Mouse (Mus musculus): ENCODE measurements around the gene Mcm8. TPM values are rescaled to one million over a fixed set of nuclear protein-coding genes. Genes with fewer than 3 reads are reported as not detected.
A peak's percentile ranks its signal among the peaks of the same experiment; 100 is the strongest.

The Mcm8 gene
- total RNA-seq, 2 experiments from 2014 or later = 3.3 to 4.2 TPM

DNA sequence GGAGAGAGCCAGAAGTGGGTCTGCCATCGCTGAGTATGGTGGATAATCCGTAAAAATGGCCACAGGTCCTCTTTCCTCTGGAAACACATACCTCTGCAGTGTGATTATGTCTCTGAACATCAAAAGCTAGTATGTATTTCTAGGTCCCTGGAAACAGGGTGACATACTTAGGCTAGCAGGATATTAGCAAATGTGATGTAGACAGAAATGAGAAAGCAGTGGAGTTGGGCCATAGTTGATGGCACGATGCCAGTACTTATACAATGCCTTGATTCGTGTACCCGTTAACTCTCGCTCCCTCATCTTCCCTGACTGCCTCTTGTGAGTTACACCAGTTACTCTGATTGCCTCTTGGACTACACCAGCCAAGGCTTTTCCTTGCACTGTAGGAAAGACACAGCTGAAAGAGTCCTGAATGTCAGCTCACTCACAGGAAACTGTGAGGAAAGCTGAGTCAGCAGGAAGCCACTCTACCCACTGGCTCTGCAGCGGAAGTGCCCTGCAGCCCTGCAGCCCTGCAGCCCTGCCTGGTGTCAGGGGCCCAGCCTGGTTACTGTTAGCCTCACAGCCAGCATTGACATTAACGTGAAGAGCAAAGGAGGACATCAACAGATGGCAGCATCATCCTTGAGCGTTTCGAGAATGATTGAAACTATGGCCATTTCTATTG lies 57.9 kb downstream of the Mcm8 start:
- no peak for DNase-seq

DNA sequence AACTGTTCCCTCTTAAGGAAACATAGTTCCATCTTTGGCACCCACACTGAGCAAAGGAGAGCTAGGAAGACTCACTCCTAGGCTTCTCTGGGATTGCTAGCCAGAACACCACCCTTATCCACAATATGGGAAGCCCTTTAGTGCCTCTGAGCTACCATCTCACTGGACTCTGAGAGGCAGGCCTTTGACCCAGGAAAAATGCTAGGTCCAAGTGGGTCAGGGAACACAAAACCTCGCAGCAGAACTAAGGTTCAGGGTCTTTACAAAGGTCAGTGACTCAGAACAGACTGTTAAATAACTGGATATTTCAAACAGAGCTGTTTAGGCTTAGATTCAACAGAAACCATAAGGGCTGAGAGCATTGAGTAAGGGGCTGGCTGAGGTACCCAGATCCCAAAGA lies 61.0 kb downstream of the Mcm8 start:
- no peak for DNase-seq

DNA sequence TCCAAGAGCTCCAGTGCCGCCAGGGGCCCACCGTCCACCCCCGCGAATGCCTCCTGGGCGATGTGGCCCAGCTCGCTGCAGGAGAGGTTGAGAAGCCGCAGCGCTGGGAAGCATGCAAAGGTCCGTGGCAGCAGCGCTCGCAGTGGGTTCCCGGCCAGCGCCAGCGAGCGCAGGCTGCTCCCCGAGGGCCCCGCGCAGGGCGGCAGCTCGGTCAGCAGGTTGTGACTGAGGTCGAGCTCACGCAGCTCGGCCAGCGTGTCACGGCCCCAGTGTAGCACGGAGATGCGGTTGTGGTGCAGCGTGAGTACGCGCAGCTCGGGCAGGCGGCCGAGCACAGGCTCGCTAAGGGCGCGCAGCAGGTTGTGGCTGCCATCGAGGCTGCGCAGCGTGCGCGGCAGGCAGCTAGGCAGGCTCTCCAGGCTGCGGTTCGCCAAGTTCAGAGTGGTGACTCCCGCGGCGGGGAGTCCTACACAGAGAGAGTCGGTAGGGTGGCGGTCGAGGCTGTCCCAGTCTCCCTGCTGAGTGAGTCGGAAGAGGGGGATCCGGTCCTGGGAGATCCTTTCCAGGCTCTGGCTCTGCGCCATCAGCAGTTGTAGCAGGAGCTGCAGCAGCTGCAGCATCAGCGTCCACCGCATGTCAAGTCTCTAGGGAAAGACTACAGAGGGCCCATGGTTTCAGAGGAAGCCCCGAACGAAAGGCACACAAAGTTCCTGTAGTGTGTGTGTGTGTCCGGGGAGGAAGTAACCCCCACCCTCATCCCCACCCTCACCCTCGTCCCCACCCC lies 63.5 kb downstream of the Mcm8 start:
- DNase-seq = peak; percentile 27 to 37

DNA sequence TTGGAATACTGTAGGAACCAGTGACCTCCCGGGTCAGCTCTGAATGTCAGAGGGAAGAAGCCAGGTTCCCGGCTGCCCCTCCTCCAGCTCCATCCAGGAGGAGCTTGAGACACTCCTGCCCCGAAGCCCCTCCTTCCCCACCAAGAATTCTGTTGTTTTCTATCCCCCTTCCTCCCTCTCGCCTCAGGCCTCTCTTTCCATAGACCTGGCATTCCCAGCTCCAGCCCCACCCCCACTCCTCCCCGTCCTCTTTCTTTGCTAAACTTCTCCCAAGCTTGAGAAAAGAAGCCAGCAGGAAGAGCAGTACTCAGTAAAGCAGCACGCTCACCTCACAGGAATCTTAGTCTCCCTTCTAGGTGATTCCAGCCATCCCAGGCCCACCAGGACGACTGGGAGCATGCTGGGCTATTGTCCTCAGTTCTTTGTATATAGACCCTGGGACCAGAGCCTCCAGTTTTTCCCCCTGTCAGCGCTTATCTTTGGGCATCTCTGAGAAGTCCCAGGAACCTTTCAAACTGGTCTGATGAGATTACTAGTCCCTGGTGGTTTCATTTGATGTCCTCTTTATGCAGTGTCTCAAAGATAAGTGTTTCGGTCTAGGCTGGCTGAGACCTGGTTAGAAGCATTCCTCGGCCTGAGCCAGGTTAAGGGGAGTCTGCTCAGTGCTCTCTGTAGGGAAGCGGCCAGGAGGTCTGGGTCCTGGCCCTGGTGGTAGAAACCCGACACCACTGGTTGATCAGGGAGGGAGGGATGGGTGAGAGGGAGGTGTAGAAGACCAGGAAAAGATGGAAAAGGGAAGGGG lies 65.1 kb downstream of the Mcm8 start, which contains the start of gene Lrrn4:
TSS of gene Lrrn4 (minus strand) at position 48 of the 802 bp plus-strand sequence.
- DNase-seq = no peak

DNA sequence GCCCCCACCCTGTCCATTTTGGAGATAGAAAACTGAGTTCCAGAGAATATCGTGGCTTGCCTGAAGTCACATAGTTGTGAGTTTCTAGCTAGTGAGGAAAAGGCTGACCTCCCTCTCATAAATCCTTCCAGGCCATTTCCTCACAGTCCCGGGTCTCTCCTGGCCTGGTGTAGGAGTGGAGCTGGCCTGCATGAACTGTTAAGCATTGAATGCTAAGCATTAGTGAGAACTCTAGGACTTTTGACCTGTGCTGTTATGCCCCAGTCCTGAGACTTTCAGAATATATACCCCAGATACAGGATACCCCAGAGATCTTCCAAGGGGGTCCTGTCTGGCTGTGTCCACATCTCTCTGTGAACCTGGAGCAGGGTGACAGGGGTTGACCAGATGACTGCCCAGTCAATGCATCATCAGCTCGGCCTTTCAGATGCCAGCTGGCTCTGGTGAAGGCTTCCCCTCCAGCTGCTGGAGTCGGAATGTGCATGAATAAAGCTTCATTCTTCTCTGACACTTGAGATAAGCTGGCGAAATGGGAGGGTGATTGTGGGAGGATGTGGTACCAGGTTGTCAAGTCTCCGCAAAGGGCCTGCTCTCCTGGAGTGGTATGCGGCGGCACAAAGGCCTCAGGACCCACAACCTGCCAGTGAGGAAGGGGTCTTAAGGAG lies 68.5 kb downstream of the Mcm8 start:
- no peak for DNase-seq

DNA sequence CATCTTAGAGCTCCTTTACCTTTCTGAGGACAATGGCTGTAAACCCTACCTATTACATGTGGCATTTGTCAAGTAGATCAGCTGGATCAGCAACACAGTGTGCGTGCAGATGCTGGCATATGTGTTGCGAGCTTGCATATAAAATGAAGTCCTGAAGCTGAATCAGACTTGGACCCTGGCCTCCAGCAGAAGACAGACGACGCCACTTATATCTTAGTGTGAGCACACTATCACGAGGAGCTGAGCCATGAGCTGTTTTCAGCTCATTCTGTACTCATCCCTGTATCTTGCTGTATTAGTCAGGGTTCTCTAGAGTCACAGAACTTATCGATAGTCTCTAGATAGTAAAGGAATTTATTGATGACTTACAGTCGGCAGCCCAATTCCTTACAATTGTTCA lies 69.4 kb downstream of the Mcm8 start:
- DNase-seq = no peak

Other genes with a start within 250 kb of the Mcm8 start
- 10 to 100 TPM; 63.8 to 67.2 TPM for gene Gpcpd1, start 228.4 kb upstream of the Mcm8 start, total RNA-seq (2021)
- gene Shld1, start 129.2 kb upstream of the Mcm8 start, total RNA-seq (2021) = 10 to 100 TPM in 1 of 2 experiments, 1 to 10 TPM in 1; 9.7 to 11.4 TPM
- gene Chgb, start 34.9 kb upstream of the Mcm8 start, total RNA-seq (2021) = 100 to 1,000 TPM; 295 to 348 TPM
- gene Trmt6, start 86 bp upstream of the Mcm8 start, total RNA-seq (2021) = 10 to 100 TPM; 27.9 to 32.4 TPM
- gene Crls1, start 30.5 kb downstream of the Mcm8 start, total RNA-seq (2021) = 10 to 100 TPM; 41.2 to 49.4 TPM
- under 1 TPM; 0.43 to 0.47 TPM for gene Lrrn4, start 64.8 kb downstream of the Mcm8 start, total RNA-seq (2021)
- gene Fermt1, start 129.8 kb downstream of the Mcm8 start, total RNA-seq (2021) = under 1 TPM; 0.27 to 0.48 TPM